30 mouse cellular contexts compared by ENCODE assay signal in the genomic region with DNA sequence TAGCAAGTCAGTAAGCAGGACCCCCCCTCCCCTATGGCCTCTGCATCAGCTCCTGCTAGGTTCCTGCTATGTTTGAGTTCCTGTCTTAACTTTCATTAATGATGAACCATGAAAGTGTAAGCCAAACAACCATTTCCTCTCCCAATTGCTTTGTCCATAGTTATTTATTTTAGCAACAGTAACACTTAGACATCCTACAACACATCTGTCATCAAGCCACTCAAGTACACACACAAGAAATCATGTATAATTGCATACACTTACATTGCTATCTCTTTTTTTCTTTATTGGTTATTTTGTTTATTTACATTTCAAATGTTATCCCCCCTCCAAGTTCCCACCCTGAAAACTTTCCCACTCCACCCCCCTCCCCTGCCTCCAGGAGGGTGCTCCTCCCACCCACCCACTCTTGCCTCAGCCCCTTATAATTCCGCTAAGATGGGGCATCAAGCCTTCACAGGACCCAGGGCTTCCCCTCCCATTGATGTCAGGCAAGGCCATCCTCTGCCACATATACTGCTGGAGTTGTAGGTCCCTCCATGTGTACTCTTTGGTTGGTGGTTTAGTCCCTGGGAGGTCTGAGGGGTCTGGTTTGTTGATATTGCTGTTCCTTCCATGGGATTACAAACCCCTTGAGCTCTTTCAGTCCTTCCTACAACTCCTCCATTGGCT.
"Had no signal": no experiment of that assay in that cellular context is flagged by ENCODE, and none has a peak within 500 bp of the region (broad histone marks: within the 10 kb centered on the region; RNA-seq: fewer than 3 reads in every experiment).

No protein-coding gene starts in this region.

- DNase-seq: layer of hippocampus, postnatal 36 days; left cerebral cortex, postnatal 4 days; liver; liver, embryonic 13.5 days; liver, postnatal 0 days; lung, adult 2 months; lung, postnatal 14 days; lung, postnatal 36 days; lung, postnatal 4 days; midbrain, embryonic 14.5 days had no signal

- H3K27me3 ChIP-seq: limb, embryonic 12.5 days; limb, embryonic 13.5 days; limb, embryonic 15.5 days; liver, embryonic 12.5 days; liver, embryonic 13.5 days; liver, embryonic 15.5 days; megakaryocyte, embryonic 14.5 days; midbrain, embryonic 12.5 days; midbrain, embryonic 13.5 days; midbrain, embryonic 15.5 days; neural tube, embryonic 12.5 days had no signal

- H3K4me3 ChIP-seq: left cerebral cortex, adult 2 months; limb, embryonic 10.5 days; limb, embryonic 12.5 days; limb, embryonic 13.5 days; limb, embryonic 15.5 days; liver, embryonic 12.5 days; liver, embryonic 13.5 days; liver, embryonic 15.5 days; megakaryocyte, embryonic 14.5 days; midbrain, embryonic 10.5 days; midbrain, embryonic 12.5 days; midbrain, embryonic 13.5 days; midbrain, embryonic 15.5 days; myocyte; neural tube, embryonic 12.5 days had no signal

- H3K4me1 ChIP-seq: limb, embryonic 10.5 days; limb, embryonic 12.5 days; limb, embryonic 13.5 days; limb, embryonic 15.5 days; liver, embryonic 12.5 days; liver, embryonic 13.5 days; liver, embryonic 15.5 days; megakaryocyte, embryonic 14.5 days; midbrain, embryonic 10.5 days; midbrain, embryonic 12.5 days; midbrain, embryonic 13.5 days; midbrain, embryonic 15.5 days; neural tube, embryonic 12.5 days had no signal

- H3K36me3 ChIP-seq: limb, embryonic 10.5 days; limb, embryonic 12.5 days; limb, embryonic 13.5 days; limb, embryonic 15.5 days; liver, embryonic 12.5 days; liver, embryonic 13.5 days; liver, embryonic 15.5 days; midbrain, embryonic 10.5 days; midbrain, embryonic 12.5 days; midbrain, embryonic 13.5 days; midbrain, embryonic 15.5 days; neural tube, embryonic 12.5 days had no signal

- H3K27ac ChIP-seq: left cerebral cortex, adult 2 months; limb, embryonic 10.5 days; limb, embryonic 12.5 days; limb, embryonic 13.5 days; limb, embryonic 15.5 days; liver, embryonic 12.5 days; liver, embryonic 13.5 days; liver, embryonic 14.5 days; liver, embryonic 15.5 days; macrophage; midbrain, embryonic 10.5 days; midbrain, embryonic 12.5 days; midbrain, embryonic 13.5 days; midbrain, embryonic 15.5 days; neural tube, embryonic 12.5 days had no signal

- H3K4me2 ChIP-seq: limb, embryonic 12.5 days; limb, embryonic 13.5 days; limb, embryonic 15.5 days; liver, embryonic 11.5 days; liver, embryonic 12.5 days; liver, embryonic 13.5 days; liver, embryonic 15.5 days; midbrain, embryonic 11.5 days; midbrain, embryonic 12.5 days; midbrain, embryonic 13.5 days; midbrain, embryonic 15.5 days; neural tube, embryonic 12.5 days had no signal

- H3K9me3 ChIP-seq: limb, embryonic 10.5 days; limb, embryonic 12.5 days; limb, embryonic 13.5 days; limb, embryonic 15.5 days; liver, embryonic 12.5 days; liver, embryonic 13.5 days; liver, embryonic 15.5 days; midbrain, embryonic 10.5 days; midbrain, embryonic 12.5 days; midbrain, embryonic 13.5 days; midbrain, embryonic 15.5 days; neural tube, embryonic 12.5 days had no signal

- ATAC-seq: liver, embryonic 12.5 days; liver, postnatal 0 days; lung, postnatal 0 days; midbrain, embryonic 13.5 days; midbrain, embryonic 15.5 days; midbrain, embryonic 16.5 days had no signal

- H3K9ac ChIP-seq: limb, embryonic 12.5 days; limb, embryonic 13.5 days; limb, embryonic 15.5 days; liver, embryonic 12.5 days; liver, embryonic 13.5 days; liver, embryonic 14.5 days; liver, embryonic 15.5 days; liver, postnatal 0 days; midbrain, embryonic 12.5 days; midbrain, embryonic 13.5 days; midbrain, embryonic 15.5 days; neural tube, embryonic 12.5 days had no signal
